Mouse (Mus musculus) c-Kit-positive CD71-negative TER-119-negative erythroid progenitor cells, embryonic 14.5 days (primary cell): ENCODE measurements around the gene 4933427D14Rik.
"Not testable (repeated sequence)": the region's sequence is repeated elsewhere in the genome, so short reads cannot be mapped to it uniquely, and the experiment has no call there.

Source experiments
- DNase-seq: peaks from one replicate; pipeline ENCODE4 v3.0.0-alpha.2; 2013; ENCODE audit warnings: low read depth

The 4933427D14Rik gene

DNA sequence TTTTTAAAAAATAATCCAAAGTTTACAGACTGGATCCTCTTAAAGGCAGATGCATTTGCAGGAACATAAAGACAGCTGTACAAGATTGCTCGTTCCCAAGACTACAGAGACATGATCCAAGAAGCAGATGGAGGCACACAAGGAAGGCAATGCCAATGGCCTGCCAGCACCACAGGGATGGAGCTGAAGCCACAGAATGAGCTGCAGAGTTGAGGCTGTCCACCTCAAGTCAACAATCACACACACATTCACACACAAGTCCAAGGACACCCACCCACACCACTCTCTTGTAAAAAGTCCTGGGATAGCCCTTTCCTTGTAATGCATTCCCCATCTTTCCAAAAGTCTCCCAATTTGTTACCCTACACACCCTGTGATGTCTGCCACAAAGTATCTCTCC, 3.8 kb downstream of the 4933427D14Rik start:
- DNase-seq, result no peak

DNA sequence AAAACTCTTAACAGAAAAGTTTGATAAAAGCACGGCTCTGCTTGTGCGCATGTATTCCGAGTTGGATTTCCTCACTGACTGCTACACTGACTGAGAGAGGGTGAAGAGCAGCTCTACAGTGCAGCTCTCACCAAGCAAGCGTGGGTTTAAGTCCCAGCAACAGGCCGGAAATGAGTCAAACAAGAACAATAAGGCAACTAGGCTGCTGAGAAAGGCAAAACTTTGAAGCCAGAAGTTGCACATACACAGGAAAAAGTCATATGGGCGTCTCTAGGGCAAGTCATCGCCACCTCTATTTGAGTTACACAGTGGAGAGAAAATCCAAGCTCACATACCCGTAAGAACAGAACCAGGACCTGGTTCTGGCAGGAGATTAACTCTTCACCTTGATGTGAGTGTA, 10.8 kb downstream of the 4933427D14Rik start:
- no peak for DNase-seq

DNA sequence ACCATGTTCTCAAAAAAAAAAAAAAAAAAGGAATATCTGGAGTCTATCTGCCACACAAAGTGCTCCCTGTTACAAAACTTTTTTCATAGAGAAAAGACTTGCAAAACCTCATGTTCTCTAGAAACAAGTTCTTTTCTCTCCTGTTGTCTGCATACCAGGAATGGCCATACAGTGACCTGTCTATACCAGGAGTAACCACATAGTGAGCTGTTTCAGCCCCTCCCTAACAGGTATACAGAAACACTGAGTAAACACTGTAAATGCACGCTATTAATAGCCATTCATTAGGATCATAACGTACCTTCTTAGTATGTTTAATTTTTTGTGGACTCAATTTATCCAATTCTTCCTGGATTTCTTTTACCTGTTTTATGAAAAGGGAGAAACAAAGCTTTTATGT, 13.0 kb downstream of the 4933427D14Rik start:
- DNase-seq, result no peak

DNA sequence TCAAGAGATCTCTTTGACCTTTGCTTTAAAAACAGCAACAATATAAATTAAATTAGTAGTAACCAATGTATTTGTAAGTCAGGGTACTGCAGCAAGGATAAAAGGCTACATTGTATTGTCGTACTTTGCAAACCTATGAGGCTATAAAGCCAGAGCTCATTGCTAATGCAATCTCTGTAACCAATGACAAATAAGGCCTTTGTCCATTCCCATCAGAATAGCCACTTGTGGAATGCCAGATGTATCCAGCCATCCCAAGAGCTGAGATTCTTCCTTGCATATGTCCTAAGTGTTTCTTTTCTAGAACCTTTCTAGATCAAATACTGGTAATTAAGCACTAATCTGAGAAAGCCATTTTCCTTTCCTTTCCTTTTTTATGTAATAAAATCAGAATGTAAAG, 16.4 kb downstream of the 4933427D14Rik start:
- no peak for DNase-seq

DNA sequence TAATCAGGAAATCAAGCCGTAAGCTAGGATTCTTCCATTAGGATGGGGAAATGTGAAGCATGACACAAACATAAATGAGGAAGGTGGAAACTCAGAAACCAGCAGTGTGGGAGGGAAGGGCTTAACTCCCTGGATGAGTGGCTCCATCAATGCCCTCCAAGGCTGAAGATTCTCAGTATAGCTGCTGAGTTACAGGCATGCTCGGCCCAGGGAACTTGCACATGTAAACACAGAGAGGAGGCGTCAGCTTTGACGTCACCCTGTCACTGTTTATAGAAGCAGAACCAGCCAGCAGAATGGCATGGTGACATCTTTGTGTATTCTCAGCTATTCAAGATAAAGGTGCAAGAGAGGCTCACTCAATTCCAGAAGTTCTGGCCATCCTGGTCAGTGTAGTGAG, 23.0 kb downstream of the 4933427D14Rik start:
- DNase-seq, result no peak

DNA sequence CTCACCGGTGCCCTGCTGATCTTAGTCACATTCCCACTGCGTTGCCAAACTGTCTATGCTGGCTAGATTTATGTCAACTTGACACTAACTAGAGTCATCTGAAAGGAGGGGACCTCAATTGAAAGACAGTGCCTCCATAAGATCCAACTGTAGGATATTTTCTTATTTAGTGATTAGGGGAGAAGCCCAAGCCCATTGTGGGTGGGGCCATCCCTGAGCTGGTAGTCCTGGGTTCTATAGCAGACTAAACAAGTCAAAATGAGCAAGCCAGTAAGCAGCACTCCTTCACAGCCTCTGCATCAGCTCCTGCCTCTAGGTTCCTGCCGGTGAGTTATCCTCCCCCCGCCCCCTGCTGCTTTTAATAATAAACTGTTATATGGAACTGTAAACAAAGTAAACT, 26.1 kb downstream of the 4933427D14Rik start:
- no peak for DNase-seq

DNA sequence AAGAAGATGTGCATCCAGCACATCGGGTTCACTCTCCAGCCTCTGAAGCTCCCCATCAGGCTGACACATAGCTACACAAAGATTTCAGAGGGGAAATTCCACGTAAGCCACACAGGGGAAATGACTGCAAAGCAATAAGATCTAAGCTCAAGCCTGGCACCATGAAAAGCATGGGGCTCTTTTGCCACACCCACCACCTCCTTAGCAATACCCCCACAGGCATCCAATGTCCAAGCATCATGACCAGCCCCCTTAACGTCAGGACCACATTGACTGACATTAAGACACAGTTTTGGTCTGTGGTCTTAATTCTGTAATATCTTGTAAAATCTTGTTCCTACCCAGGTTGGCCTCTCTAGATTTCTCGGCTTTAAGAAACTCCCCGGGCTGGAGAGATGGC, 26.7 kb downstream of the 4933427D14Rik start:
- DNase-seq, result no peak

DNA sequence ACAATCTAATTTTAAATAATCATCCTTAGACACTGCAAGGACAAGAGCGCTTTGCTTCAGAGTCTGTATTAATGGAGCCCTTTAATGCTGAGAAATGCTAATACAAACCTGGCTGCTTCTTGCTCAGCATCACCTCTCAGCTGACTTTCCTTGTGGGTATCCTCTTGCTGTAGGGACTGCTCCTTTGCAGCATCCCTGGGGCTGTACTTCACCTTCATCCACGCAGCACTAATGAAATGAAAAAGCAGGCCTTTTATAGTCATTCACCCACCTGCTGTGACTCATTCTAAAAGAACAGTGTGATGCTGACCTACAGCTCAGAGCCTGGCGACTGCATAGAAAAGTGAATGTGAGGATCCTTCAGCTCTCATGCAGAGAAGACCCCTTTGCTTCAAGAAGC, 30.7 kb downstream of the 4933427D14Rik start:
- no peak for DNase-seq

DNA sequence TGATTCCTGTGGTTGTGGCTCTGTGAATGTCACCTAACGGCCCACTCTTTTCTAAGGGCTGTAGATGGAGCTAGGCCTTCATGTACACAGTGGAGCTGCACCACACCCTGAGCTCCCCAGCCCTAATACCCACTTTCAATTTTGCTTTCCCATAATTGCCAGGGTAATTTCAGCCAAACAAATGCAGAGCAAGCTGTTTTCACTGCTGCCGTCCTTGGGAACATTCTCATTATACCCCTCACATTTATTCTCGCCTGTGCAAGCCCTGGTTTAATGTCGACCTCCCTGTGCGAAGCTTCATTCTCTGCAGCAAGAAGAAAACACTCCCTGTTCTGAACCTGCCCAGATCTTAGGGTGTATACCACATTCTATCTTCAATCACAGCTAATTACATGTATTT, 31.3 kb downstream of the 4933427D14Rik start:
- no peak for DNase-seq

DNA sequence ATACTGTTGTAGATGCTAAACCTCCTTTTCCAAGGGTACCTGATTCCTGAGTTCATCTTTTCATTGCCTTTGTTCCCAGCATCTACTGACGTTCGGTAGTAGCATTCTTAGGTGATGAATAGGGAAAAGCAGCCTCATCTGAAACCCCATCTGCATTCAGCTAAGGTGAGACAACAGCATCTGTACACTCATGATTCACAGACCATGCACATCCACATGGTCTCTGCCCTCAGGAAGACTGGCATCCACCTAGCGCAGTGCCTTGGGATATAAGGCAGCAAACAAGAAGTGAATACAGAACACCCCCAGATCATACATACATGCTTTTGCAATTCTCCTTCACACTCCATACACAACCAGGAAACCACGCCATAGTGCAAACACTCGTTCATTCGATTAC, 32.5 kb downstream of the 4933427D14Rik start:
- no peak for DNase-seq

DNA sequence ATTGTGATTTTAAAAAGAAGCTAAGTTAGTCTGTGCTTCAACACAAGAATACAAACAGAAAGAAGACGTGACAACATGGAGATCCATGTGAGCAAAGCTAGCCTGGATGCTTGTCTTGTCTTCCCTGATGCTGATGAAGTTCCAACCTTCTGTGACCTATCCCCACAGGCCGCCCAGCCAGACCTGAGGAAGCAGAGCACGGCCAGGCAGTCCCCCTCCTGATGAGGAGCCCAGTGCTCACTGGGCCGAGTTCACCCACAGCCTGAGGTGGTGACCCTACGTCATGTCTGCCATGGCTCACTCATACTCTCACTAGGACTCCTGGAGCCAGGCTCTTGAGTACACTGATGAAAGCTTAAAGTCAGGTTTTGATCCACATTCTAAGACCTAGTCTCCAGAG, 33.8 kb downstream of the 4933427D14Rik start:
- DNase-seq, result no peak

DNA sequence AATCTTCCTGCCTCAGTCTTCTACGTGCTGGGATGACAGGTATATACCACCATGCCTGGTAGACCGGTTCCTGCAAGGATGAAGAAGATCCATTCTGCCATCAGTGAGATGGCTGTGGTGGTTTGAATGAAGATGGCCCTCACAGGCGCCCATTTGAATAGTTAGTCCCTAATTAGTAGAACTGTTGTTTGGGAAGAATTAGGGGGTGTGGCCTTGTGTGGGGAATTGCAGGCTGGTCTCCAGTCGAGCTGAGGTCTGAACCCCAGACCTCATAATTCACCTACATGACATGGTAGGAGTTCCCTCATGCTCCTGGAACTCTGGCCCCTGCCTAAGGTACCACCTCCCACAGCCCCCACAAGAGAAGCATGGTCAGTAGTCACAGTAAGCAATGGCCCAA, 35.4 kb downstream of the 4933427D14Rik start:
- DNase-seq, result not testable (repeated sequence)

DNA sequence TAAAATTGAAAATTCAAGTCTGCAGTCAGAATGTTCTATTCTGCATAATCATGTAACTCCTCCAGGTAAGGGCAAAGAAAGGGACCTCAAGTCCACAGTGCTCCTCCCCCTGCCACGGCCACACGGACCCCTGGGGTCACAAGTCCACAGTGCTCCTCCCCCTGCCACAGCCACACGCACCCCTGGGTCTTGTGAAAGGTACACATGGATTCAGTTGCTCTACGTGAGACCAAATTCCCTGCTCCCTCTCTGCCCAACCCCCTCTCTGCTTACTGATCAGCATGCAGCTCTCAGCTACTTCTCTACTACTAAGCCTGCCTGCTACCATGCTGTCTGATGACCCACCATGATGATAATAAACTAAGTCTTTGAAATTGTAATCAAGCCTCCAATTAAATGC, 37.4 kb downstream of the 4933427D14Rik start:
- no peak for DNase-seq

DNA sequence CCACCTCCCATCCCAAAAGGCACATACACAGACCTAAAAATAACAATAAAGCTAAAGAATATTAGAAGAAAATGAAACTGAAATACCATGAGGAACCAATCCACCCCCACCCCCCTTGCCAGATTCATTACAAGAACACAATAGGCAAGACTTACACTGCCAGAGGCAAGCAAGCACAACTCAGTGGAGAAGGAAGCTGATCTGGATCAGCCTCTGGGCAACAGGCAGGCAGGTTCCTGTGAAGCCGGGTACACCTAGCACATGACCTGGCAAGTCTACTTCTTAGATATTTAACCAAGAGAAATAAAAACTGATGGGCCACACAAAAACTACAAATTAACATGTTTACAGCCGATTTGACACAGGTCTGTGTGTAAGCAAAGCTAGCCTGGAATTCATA, 44.1 kb downstream of the 4933427D14Rik start:
- no peak for DNase-seq

DNA sequence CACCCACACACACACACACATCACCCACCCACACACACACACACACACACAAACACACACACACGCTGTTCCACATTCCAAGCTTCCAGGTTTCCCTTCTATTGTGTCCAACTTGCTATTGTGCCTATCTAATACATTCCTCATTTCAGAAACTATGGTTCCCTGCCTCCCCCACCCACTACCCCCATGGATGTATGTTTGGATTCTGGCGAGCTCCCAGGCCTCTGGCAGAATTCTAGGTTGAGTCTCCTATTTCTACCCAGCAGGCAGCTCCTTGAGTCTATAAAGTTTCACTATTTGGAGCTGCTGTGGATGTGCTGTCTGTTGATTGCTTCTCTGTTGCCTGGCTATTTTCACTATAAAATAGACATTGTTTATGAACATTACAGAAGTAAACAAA, 50.6 kb downstream of the 4933427D14Rik start:
- no peak for DNase-seq

DNA sequence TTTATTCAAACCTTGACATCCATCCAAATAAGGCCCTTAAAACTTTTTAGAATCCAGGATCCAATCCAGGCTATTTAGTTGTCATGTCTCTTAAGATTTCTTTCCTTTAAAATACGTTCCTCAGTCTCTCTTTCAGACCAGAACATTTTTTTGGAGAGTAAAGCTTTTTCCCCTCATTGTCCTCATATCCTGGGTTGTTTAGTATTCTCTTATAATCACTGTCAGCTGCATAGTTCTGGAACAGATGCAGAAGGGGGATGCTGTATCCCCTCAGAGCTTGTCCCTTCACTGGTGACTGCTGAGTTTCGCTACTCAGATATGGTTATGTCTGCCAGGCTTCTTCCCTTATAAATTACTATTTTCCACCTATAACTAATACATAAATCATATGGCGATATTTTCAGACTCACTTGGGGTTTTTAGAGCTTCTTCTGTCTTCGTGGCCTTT, 51.3 kb downstream of the 4933427D14Rik start:
- no peak for DNase-seq

DNA sequence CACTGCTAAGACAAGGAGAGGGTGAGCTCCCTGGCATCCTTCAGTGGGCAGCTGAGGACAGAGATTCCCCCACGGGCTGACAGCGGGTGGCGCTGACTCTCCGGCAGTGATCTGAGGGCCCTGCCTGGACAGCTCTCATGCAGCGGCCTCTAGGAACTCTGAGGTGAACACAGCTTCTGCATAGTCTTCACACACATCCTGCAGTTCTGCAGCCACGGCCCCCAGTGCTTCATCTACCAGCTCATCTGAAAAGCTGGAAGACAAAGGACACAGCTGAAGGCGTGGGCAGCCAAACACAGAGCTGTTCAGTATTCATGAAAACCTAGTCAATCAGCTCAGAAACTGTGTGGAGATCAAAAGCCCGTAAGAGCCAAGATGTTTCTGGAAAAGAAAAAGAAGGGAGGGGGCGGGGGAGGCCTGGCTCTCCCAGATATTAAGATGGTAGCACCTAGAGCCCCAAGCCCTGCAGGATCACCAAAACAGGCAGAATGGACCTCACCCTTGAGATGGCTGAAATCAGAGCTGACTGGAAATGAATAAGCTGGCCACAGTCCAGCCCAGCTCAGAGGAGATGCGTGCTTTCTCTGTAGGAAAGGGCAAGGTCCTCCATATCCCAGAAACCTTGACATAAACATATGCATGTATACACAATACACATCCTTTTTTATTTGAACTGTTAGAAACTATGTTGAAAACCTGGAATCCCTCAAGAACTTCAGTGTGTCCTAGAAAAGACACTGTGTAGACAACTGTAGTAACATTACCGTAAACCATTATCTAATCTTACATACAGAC, 51.9 kb downstream of the 4933427D14Rik start:
- no peak for DNase-seq

DNA sequence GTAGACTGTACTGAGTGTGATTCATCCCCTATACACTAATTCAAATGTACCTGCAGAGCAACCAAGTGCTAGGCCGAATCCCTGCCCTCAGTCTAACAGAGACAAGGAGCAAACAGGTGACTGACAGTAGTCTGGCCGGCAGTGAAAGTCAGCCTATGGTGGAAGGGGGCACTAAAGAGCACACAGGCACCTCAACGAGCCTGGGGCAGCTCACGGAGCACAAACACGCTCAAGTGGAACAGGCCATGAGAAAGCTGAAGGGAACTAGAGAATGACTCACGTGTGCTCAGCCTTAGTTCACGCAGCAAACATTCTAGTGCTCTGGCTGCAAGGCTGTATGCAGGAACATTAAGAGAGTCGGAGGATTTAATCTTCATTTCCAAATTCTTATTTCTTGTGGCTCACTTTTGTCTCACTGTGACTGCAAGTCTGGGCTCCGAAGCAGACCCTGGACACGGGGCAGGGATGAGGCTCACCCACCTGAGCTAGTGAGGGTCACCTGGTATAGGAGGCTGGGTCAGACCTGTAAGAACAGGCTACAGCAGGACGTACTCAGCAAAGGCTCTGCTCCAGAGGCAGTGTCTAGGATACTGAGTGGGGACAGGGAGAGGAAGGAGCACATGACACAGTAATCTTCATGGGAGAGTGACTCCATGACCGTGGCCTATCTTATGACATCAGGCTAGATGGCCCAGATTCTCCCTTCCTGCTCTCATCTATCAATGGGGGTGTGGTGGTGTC, 54.0 kb downstream of the 4933427D14Rik start:
- DNase-seq, result no peak

DNA sequence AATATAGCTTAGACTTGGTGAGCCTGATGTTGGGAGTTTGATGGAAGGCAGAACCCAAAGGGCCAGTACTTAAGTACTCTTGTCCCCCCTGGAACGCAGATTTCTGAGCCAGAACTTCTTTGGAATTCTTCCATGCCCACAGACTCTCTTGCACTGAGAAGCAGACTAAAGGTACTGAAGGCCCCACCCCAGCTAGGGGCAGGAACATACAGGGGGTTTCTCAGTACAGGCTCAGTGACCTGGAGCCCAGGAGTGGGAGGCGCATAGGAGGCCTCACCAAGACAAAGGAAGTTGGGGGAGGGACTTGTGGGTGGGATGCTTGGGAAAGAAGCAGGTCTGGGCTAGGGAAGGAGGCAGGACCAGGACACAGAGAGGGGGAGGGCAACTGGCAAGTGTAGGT, 56.1 kb downstream of the 4933427D14Rik start:
- DNase-seq, result no peak

DNA sequence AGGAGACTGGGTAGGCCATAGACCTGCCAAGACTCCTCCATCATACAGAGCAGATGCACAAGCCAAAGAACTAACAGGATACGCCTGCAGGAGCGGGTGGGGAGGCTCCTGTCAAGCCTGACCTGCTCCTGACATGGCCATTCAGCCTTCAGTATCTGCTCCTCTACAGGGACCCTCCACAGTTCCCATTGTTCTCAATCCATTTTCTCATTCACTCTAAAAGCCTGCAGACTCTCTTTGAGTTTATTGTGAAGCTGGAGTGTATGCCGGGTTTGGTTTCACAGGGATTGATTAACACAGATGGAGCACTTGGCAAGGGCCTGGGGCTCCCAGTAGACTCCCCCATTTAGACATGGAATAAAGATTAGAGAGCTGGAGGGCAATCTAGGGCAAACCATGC, 59.3 kb downstream of the 4933427D14Rik start:
- no peak for DNase-seq

DNA sequence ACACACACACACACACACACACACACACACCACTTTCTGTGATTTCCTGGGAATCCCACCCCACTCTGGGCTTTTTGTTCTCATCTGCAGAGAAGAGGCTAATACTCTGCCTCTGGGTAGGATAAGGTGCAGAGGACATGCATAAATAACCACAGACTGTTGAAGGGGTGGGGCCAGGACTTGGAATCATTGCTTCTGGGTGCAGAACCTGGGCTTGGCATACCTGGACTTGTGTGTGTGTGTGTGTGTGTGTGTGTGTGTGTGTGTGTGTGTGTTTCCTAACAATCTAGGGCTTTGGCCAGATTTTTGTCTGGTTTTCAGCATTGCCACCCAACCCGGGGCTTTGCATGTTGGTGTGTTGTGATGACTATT, 61.4 kb downstream of the 4933427D14Rik start:
- DNase-seq, result no peak

DNA sequence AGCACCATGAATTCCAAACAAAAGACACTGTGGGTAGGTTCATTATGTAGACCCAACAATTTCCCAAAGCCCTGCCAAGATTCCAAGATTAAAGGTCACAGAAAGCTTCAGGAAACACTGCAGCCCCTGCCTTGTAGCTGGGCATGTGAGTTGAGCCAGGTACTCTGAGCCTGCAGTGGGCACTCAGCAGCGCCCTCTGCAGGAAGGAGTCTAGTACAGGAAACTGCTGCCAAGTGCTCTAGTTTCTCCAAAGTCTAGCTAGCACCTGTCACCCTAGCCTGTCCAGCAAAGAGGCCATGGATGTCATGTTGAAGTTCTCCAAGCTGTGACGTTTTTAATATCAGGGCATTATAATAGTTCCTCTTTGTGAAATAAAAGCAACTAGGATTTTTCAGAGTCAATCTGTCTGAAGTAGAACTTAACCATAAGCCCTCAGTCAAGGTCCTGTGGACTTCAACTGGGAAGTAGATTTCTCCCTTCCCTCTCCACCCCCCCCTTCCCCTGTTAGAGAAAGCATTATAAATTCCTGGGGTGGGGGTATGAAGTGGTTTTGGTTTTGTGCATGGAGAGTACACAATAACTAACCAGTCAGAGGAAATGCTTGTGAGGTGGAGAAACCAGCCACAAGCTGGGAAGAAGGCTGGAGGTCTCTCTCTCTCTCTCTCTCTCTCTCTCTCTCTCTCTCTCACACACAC, 61.9 kb downstream of the 4933427D14Rik start:
- peak; percentile 30 for DNase-seq

DNA sequence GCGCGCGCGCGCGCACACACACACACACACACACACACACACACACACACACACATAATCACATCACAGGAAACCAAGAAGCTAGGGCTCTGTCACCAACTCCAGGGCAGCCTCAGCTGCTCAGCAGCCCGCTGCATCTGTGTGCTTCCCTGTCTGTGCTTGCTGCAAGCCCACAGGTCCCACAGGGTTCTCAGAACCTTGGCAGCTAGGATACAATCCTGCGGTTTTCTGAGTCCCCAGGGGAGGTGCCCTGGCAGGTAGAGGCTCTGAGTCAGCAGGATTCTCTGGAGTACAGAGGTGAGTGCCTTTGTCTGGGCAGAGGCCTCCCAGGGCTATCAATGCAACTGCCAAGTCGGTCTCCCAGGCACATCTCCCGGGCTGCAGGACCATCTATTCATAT, 64.4 kb downstream of the 4933427D14Rik start:
- no peak for DNase-seq
